Mouse (Mus musculus) testis, postnatal 10 days (tissue): ENCODE measurements around the gene Slc25a18.

Experiments used
- DNase-seq: peaks from one replicate; pipeline ENCODE4 v3.0.0; 2021; ENCODE audit warnings: low spot score

Slc25a18 gene

DNA sequence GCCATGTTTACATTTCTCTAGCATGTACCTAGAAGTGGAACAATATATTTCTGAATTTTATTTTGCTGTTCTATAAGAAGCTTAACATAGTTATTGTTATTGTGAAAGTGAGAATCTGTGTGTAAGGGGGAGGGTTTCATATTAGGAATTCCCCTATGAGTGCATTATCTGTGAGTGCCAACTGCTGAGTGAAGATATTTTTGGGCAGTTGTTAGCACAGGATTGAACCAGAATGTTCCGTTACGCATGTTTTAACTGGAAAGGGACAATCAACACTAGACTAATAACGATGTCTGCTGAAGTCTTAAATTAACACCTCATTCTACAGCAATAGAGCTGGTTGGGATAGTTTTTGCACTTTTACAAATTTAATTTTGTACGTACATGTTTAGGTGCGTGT is 68.4 kb downstream of the Slc25a18 start:
- no peak for DNase-seq
